In the genomic region with DNA sequence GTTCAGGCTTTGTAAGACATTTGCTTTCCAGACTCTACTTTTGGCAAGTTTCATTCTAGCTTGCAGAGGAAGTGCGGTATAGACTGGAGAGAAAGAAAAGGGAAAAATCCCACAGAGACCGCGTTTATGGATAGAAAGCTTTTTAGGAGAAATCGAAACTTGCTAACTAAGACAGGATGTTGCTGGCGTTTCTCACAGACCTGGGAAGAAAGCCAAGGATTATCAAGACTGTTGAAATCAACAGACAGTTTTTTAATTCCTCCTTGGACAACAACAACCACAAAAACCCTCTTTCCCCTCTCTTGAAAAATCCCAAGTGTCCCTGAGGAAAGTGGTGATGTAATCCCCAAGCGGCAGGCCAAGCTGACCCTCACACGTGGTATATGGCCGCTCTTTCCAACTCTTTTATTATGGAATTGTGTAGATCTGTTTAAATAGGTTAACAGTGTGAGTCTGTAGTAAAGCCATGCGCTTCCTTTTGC, we compare ENCODE assay signal across 8 mouse cellular contexts. TPM values are rescaled to one million over a fixed set of nuclear protein-coding genes. Genes with fewer than 3 reads are reported as not detected.
DNase-seq lines count a peak whose midpoint lies in the region; ATAC-seq and TF ChIP-seq lines count a peak whose summit lies in the region.

No protein-coding gene starts in this region.

- H3K4me3 ChIP-seq in bone marrow, adult 2 months (replicated peaks; ENCODE audit: control insufficient read depth, low read depth, low read length), result peak overlapping the region; percentile 51
- peak overlapping the region; percentile 22 for H3K4me3 ChIP-seq in heart, embryonic 16.5 days (ENCODE audit: low read length)
- peak overlapping the region; percentile 14; the same call in 1 of the 2 replicates for H3K4me3 ChIP-seq in limb, embryonic 15.5 days
- H3K4me3 ChIP-seq in stomach, postnatal 0 days (ENCODE audit: low read depth, low read length), result peak overlapping the region; percentile 1

- 27% methylated on average over 9 of the region's 9 CpGs for WGBS in bone marrow, adult 2 months
- WGBS in heart, embryonic 16.5 days, result 50% methylated on average over 9 of the region's 9 CpGs
- 30% methylated on average over 9 of the region's 9 CpGs for WGBS in limb, embryonic 15.5 days
- 36% methylated on average over 9 of the region's 9 CpGs for WGBS in stomach, postnatal 0 days

- 0 out of 2 replicates have a peak overlapping the region, but pooled peaks have one; percentile 43 for H3K27ac ChIP-seq in bone marrow, adult 2 months (ENCODE audit: control insufficient read depth, insufficient read depth, low read depth, low read length, poor library complexity)
- peak overlapping the region; percentile 73 for H3K27ac ChIP-seq in heart, embryonic 16.5 days (ENCODE audit: low read length)
- peak overlapping the region; percentile 84 for H3K27ac ChIP-seq in limb, embryonic 15.5 days
- H3K27ac ChIP-seq in stomach, postnatal 0 days (replicated peaks), result peak overlapping the region; percentile 78

- no peaks in the 10 kb centered on the region for H3K36me3 ChIP-seq in heart, embryonic 16.5 days (ENCODE audit: control insufficient read depth, insufficient read depth)
- no peaks in the 10 kb centered on the region for H3K36me3 ChIP-seq in limb, embryonic 15.5 days
- H3K36me3 ChIP-seq in stomach, postnatal 0 days (ENCODE audit: control insufficient read depth, insufficient read depth, low read length), result no peaks in the 10 kb centered on the region

- TF ChIP-seq CTCF in bone marrow, adult 2 months (IDR thresholded peaks at IDR 0.05; ENCODE audit: control insufficient read depth, insufficient read depth, low read length), result no peak
- TF ChIP-seq CTCF in stomach, postnatal 0 days (IDR thresholded peaks at IDR 0.05; ENCODE audit: low read depth), result no peak

- TF ChIP-seq POLR2A in bone marrow, adult 2 months (IDR thresholded peaks at IDR 0.05; ENCODE audit: borderline replicate concordance, control insufficient read depth, low read depth, low read length), result no peak

- no peak for DNase-seq in frontal cortex, postnatal 25 days (ENCODE audit: low spot score in 2 of 2)
- no peak for DNase-seq in stomach, postnatal 0 days (ENCODE audit: low spot score)
- DNase-seq in layer of hippocampus, postnatal 10 days (ENCODE audit: low spot score in 2 of 2), result no peak
- no peak for DNase-seq in left cerebral cortex, adult 8-10 months (ENCODE audit: low spot score in 2 of 2)

- no peak overlapping the region for H3K9ac ChIP-seq in heart, embryonic 16.5 days (ENCODE audit: low read length)
- no peak overlapping the region for H3K9ac ChIP-seq in limb, embryonic 15.5 days
- H3K9ac ChIP-seq in stomach, postnatal 0 days (ENCODE audit: low read length), result peak overlapping the region; percentile 24

- ATAC-seq in frontal cortex, adult (ENCODE audit: low TSS enrichment), result peak; percentile 44
- peak; percentile 69 for ATAC-seq in heart, embryonic 16.5 days (replicated peaks; ENCODE audit: extremely low read depth, insufficient read depth, low FRiP score)
- peak; percentile 73; the same call in 1 of the 2 replicates for ATAC-seq in limb, embryonic 15.5 days (ENCODE audit: insufficient number of reproducible peaks, low FRiP score, low TSS enrichment, low read depth)
- ATAC-seq in stomach, postnatal 0 days (ENCODE audit: low FRiP score, low TSS enrichment), result peak; percentile 38; the same call in 1 of the 2 replicates

- no peaks in the 10 kb centered on the region for H3K27me3 ChIP-seq in heart, embryonic 16.5 days (ENCODE audit: control insufficient read depth, insufficient read depth, low read length)
- H3K27me3 ChIP-seq in limb, embryonic 15.5 days, result no peaks in the 10 kb centered on the region
- H3K27me3 ChIP-seq in stomach, postnatal 0 days (ENCODE audit: control insufficient read depth, insufficient read depth, low read length), result no peaks in the 10 kb centered on the region

- H3K4me1 ChIP-seq in bone marrow, adult 2 months (ENCODE audit: control insufficient read depth, insufficient read depth, low read length), result no peaks in the 10 kb centered on the region; the same call in none of the 2 replicates
- no peaks in the 10 kb centered on the region for H3K4me1 ChIP-seq in heart, embryonic 16.5 days (ENCODE audit: control insufficient read depth, insufficient read depth, low read length)
- peaks cover 10% of the 10 kb centered on the region for H3K4me1 ChIP-seq in limb, embryonic 15.5 days
- no peaks in the 10 kb centered on the region for H3K4me1 ChIP-seq in stomach, postnatal 0 days (replicated peaks; ENCODE audit: control insufficient read depth, insufficient read depth)

- H3K9me3 ChIP-seq in heart, embryonic 16.5 days (replicated peaks; ENCODE audit: control insufficient read depth, low read length), result no peaks in the 10 kb centered on the region
- no peaks in the 10 kb centered on the region for H3K9me3 ChIP-seq in limb, embryonic 15.5 days
- H3K9me3 ChIP-seq in stomach, postnatal 0 days (ENCODE audit: control insufficient read depth, low read length), result no peaks in the 10 kb centered on the region

- TF ChIP-seq EP300 in stomach, postnatal 0 days (optimal IDR thresholded peaks at IDR 0.05), result no peak

- H3K4me2 ChIP-seq in heart, embryonic 16.5 days (ENCODE audit: low read depth, low read length), result peak overlapping the region; percentile 46
- peak overlapping the region; percentile 35 for H3K4me2 ChIP-seq in limb, embryonic 15.5 days
- H3K4me2 ChIP-seq in stomach, postnatal 0 days (replicated peaks; ENCODE audit: low read depth), result peak overlapping the region; percentile 26

RNA-seq across cellular contexts. Expression of a gene that starts 0.8 kb away (rescaled TPM):
- 2.4 TPM in 1 of 2 replicates, not detected in the other for polyA plus RNA-seq in bone marrow, adult 2 months (2011; ENCODE audit: insufficient read depth, insufficient read length, low replicate concordance, missing spikeins)
- polyA plus RNA-seq in heart, embryonic 16.5 days (2015; fragmentation: Nextera tagmentation; extraction: Ambion mirVana), result 71.8 and 92.4 TPM in 2 replicates
- polyA plus RNA-seq in limb, embryonic 15.5 days (2015; fragmentation: Nextera tagmentation; extraction: Ambion mirVana), result 7.3 and 13.3 TPM in 2 replicates
- 11.9 and 13.5 TPM in 2 replicates for polyA plus RNA-seq in stomach, postnatal 0 days (2015; fragmentation: Nextera tagmentation; extraction: Ambion mirVana)
- 1 to 10 TPM; 6.7 to 9.5 TPM for total RNA-seq in layer of hippocampus, postnatal 10 days (2021)
- 1 to 10 TPM; 5.0 to 8.0 (median 6.7) TPM for total RNA-seq in left cerebral cortex, adult 8-10 months (2022)

RNA-seq across cellular contexts. Expression of a gene that starts 4.5 kb away (rescaled TPM):
- 1.3 and 1.7 TPM in 2 replicates for polyA plus RNA-seq in bone marrow, adult 2 months (2011; ENCODE audit: insufficient read depth, insufficient read length, low replicate concordance, missing spikeins)
- polyA plus RNA-seq in heart, embryonic 16.5 days (2015; fragmentation: Nextera tagmentation; extraction: Ambion mirVana), result 0.21 and 0.37 TPM in 2 replicates
- 0.31 and 0.55 TPM in 2 replicates for polyA plus RNA-seq in limb, embryonic 15.5 days (2015; fragmentation: Nextera tagmentation; extraction: Ambion mirVana)
- 0.11 TPM in 1 of 2 replicates, not detected in the other for polyA plus RNA-seq in stomach, postnatal 0 days (2015; fragmentation: Nextera tagmentation; extraction: Ambion mirVana)
- total RNA-seq in layer of hippocampus, postnatal 10 days (2021), result not detected
- under 1 TPM in 1 of 4 experiments, not detected in 3; 0.26 TPM for total RNA-seq in left cerebral cortex, adult 8-10 months (2022)

RNA-seq across cellular contexts. Expression of a gene that starts 16.3 kb away (rescaled TPM):
- 1.2 and 4.0 TPM in 2 replicates for polyA plus RNA-seq in bone marrow, adult 2 months (2011; ENCODE audit: insufficient read depth, insufficient read length, low replicate concordance, missing spikeins)
- polyA plus RNA-seq in heart, embryonic 16.5 days (2015; fragmentation: Nextera tagmentation; extraction: Ambion mirVana), result 5.5 and 16.5 TPM in 2 replicates
- 1.1 TPM in 2 replicates for polyA plus RNA-seq in limb, embryonic 15.5 days (2015; fragmentation: Nextera tagmentation; extraction: Ambion mirVana)
- polyA plus RNA-seq in stomach, postnatal 0 days (2015; fragmentation: Nextera tagmentation; extraction: Ambion mirVana), result 0.65 and 0.74 TPM in 2 replicates
- total RNA-seq in layer of hippocampus, postnatal 10 days (2021), result not detected
- total RNA-seq in left cerebral cortex, adult 8-10 months (2022), result 1 to 10 TPM in 2 of 4 experiments, not detected in 2; 1.8 to 2.7 TPM

RNA-seq across cellular contexts. Expression of a gene that starts 22.1 kb away (rescaled TPM):
- polyA plus RNA-seq in bone marrow, adult 2 months (2011; ENCODE audit: insufficient read depth, insufficient read length, low replicate concordance, missing spikeins), result 8.9 and 14.1 TPM in 2 replicates
- polyA plus RNA-seq in heart, embryonic 16.5 days (2015; fragmentation: Nextera tagmentation; extraction: Ambion mirVana), result 22.0 and 22.2 TPM in 2 replicates
- 37.1 and 40.5 TPM in 2 replicates for polyA plus RNA-seq in limb, embryonic 15.5 days (2015; fragmentation: Nextera tagmentation; extraction: Ambion mirVana)
- polyA plus RNA-seq in stomach, postnatal 0 days (2015; fragmentation: Nextera tagmentation; extraction: Ambion mirVana), result 17.9 and 19.8 TPM in 2 replicates
- total RNA-seq in layer of hippocampus, postnatal 10 days (2021), result 10 to 100 TPM; 23.7 to 25.9 TPM
- total RNA-seq in left cerebral cortex, adult 8-10 months (2022), result 10 to 100 TPM; 17.4 to 23.6 (median 21.1) TPM

RNA-seq across cellular contexts. Expression of a gene that starts 54.4 kb away (rescaled TPM):
- polyA plus RNA-seq in bone marrow, adult 2 months (2011; ENCODE audit: insufficient read depth, insufficient read length, low replicate concordance, missing spikeins), result 5.6 and 6.6 TPM in 2 replicates
- 8.4 and 9.3 TPM in 2 replicates for polyA plus RNA-seq in heart, embryonic 16.5 days (2015; fragmentation: Nextera tagmentation; extraction: Ambion mirVana)
- 22.1 and 23.1 TPM in 2 replicates for polyA plus RNA-seq in limb, embryonic 15.5 days (2015; fragmentation: Nextera tagmentation; extraction: Ambion mirVana)
- 16.4 and 17.0 TPM in 2 replicates for polyA plus RNA-seq in stomach, postnatal 0 days (2015; fragmentation: Nextera tagmentation; extraction: Ambion mirVana)
- 10 to 100 TPM; 28.8 to 32.0 TPM for total RNA-seq in layer of hippocampus, postnatal 10 days (2021)
- total RNA-seq in left cerebral cortex, adult 8-10 months (2022), result 10 to 100 TPM; 38.8 to 42.6 (median 42.1) TPM

Comparison
In these comparisons a context has a peak if more than half of its experiments do, and no peak if none do; other contexts are left out.
1. H3K4me3 ChIP-seq: peak in every context shown above with its lines; median percentile 51 in bone marrow, adult 2 months; 22 in heart, embryonic 16.5 days; 14 in limb, embryonic 15.5 days; 1 in stomach, postnatal 0 days.